ENCODE assay signal across 8 mouse cellular contexts in the genomic region with DNA sequence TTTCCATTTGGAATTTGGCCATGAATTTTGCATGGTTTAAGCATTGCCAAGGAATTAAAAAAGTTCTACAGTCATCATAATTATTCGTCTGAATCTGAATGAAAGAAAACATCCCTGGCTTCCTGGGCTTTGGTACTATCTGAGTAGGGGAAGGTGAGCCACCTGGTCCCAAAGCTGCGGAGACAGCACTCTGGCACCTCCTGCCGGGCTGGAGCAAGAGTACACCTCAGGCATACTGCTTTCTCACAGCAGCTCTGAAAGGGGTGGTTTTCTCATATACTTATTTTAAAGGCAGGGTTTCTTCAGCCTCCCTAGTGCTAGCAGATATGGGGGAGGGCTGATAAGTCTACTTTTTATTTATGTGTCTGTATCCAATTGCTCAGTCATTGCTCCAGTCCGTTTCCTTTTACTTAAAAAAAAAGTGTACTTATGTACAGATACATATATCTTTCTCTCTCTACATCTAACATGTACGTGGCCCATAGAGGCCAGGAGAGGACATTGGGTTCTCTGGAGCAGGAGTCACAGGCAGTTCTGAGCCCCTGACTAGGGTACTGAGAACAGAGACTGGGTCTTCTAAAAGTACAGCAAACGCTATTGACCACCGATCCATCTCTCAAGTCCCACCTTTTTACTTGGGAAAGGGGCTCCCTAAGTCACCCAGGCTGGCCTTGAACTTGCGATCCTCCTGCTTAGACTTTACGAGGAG. TPM values are rescaled to one million over a fixed set of nuclear protein-coding genes. Genes with fewer than 3 reads are reported as not detected.
DNase-seq lines count a peak whose midpoint lies in the region; ATAC-seq and TF ChIP-seq lines count a peak whose summit lies in the region.

No protein-coding gene starts in this region.

- peak overlapping the region; percentile 73 for H3K4me2 ChIP-seq in kidney, embryonic 14.5 days (replicated peaks; ENCODE audit: low read depth, low read length)

- H3K79me2 ChIP-seq in C2C12 (ENCODE audit: control insufficient read depth, insufficient read depth), result peaks cover 38% of the 10 kb centered on the region

- H3K79me3 ChIP-seq in C2C12 (ENCODE audit: low read depth), result peaks cover 32% of the 10 kb centered on the region

- H3K4me3 ChIP-seq in C2C12 (ENCODE audit: insufficient read depth, poor library complexity, severe bottlenecking), result peak overlapping the region; percentile 87
- peak overlapping the region; percentile 70 for H3K4me3 ChIP-seq in embryonic fibroblast, embryonic 13.5 days (ENCODE audit: insufficient read depth, low read length)
- peak overlapping the region; percentile 93 for H3K4me3 ChIP-seq in heart, embryonic 10.5 days
- H3K4me3 ChIP-seq in kidney, embryonic 14.5 days (ENCODE audit: low read length), result peak overlapping the region; percentile 88

- H3ac ChIP-seq in C2C12 (ENCODE audit: control insufficient read depth, insufficient read length, low read depth), result peak overlapping the region; percentile 86

- H3K27me3 ChIP-seq in C2C12 (ENCODE audit: control insufficient read depth, insufficient read depth, insufficient read length), result no peaks in the 10 kb centered on the region
- H3K27me3 ChIP-seq in heart, embryonic 10.5 days (ENCODE audit: insufficient read depth, poor library complexity, severe bottlenecking), result no peaks in the 10 kb centered on the region
- no peaks in the 10 kb centered on the region for H3K27me3 ChIP-seq in kidney, embryonic 14.5 days (ENCODE audit: control insufficient read depth, insufficient read depth, low read length)

- H3K9ac ChIP-seq in kidney, embryonic 14.5 days (ENCODE audit: low read depth, low read length), result peak overlapping the region; percentile 89

- peak overlapping the region; percentile 15; the same call in 1 of the 2 replicates for H3K27ac ChIP-seq in embryonic fibroblast, embryonic 13.5 days (ENCODE audit: insufficient read depth, low read length)
- H3K27ac ChIP-seq in heart, embryonic 10.5 days, result peak overlapping the region; percentile 97
- H3K27ac ChIP-seq in kidney, embryonic 14.5 days (ENCODE audit: low read depth, low read length), result peak overlapping the region; percentile 91

- peak; percentile 79 for ATAC-seq in kidney, embryonic 14.5 days (ENCODE audit: low FRiP score, low TSS enrichment)

- H3K36me3 ChIP-seq in C2C12 (ENCODE audit: control insufficient read depth, insufficient read depth), result peaks cover 27% of the 10 kb centered on the region
- H3K36me3 ChIP-seq in heart, embryonic 10.5 days, result peaks cover 28% of the 10 kb centered on the region
- peaks cover 28% of the 10 kb centered on the region for H3K36me3 ChIP-seq in kidney, embryonic 14.5 days (ENCODE audit: control insufficient read depth, insufficient read depth, low read length)

- peak; percentile 90 for DNase-seq in brain, adult 2 months (ENCODE audit: low read depth, low spot score)
- peak; percentile 94 for DNase-seq in heart, embryonic 10.5 days (ENCODE audit: low spot score)
- DNase-seq in liver, result peak; percentile 91
- peak; percentile 34 to 60 for DNase-seq in monocyte, adult 2 months (ENCODE audit: low read depth in 1 of 2, low spot score in 2 of 2)
- DNase-seq in spleen, postnatal 14 days (ENCODE audit: low spot score in 2 of 2), result peak; percentile 72 to 78

- H3K9me3 ChIP-seq in heart, embryonic 10.5 days, result no peaks in the 10 kb centered on the region
- H3K9me3 ChIP-seq in kidney, embryonic 14.5 days (ENCODE audit: control insufficient read depth, low read length), result no peaks in the 10 kb centered on the region

- peak; percentile 89 for TF ChIP-seq CTCF in C2C12 (IDR thresholded peaks at IDR 0.05; ENCODE audit: control insufficient read depth, insufficient read depth, insufficient read length)
- peak; percentile 92 for TF ChIP-seq CTCF in embryonic fibroblast, embryonic 13.5 days (IDR thresholded peaks at IDR 0.05; ENCODE audit: borderline replicate concordance, insufficient read depth, low read length)

- TF ChIP-seq POLR2A in embryonic fibroblast, embryonic 13.5 days (IDR thresholded peaks at IDR 0.05; ENCODE audit: low read depth, low read length), result no peak; the same call in 1 of the 2 replicates

- no peaks in the 10 kb centered on the region for H3K4me1 ChIP-seq in embryonic fibroblast, embryonic 13.5 days (ENCODE audit: control insufficient read depth, insufficient read depth, low read length)
- peaks cover 25% of the 10 kb centered on the region for H3K4me1 ChIP-seq in heart, embryonic 10.5 days
- H3K4me1 ChIP-seq in kidney, embryonic 14.5 days (ENCODE audit: control insufficient read depth, insufficient read depth, low read length), result peaks cover 13% of the 10 kb centered on the region

- under 1% methylated on average over 9 of the region's 9 CpGs for WGBS in heart, embryonic 10.5 days
- WGBS in kidney, embryonic 14.5 days, result under 1% methylated on average over 9 of the region's 9 CpGs

TF ChIP-seq in C2C12, 6 proteins besides CTCF, POLR2A, EP300 and RAD21:
- TF ChIP-seq MYOD1 (IDR thresholded peaks at IDR 0.05; ENCODE audit: control insufficient read depth, insufficient read length, low read depth) (no peak), CEBPB (IDR thresholded peaks at IDR 0.05; ENCODE audit: low read depth) (no peak), MAX (IDR thresholded peaks at IDR 0.05) (peak; percentile 49), FOSL1 (IDR thresholded peaks at IDR 0.05; ENCODE audit: insufficient read depth, low read length, poor library complexity, severe bottlenecking) (no peak)
TF ChIP-seq in C2C12: peak in this region for 1.

RNA-seq across cellular contexts. Expression of a gene that starts 0.7 kb away (rescaled TPM):
- 200 TPM for polyA plus RNA-seq in C2C12 (2012; fragmentation: generic; extraction: Trizol)
- 35.8 and 45.6 TPM in 2 replicates for polyA plus RNA-seq in embryonic fibroblast, embryonic 13.5 days (2011; ENCODE audit: insufficient read length, low read depth, missing spikeins)
- polyA plus RNA-seq in heart, embryonic 10.5 days (2016; fragmentation: Nextera tagmentation; extraction: Ambion mirVana), result 161 and 195 TPM in 2 replicates
- 133 and 188 TPM in 2 replicates for polyA plus RNA-seq in kidney, embryonic 14.5 days (2014; fragmentation: Nextera tagmentation; extraction: Ambion mirVana)

RNA-seq across cellular contexts. Expression of a gene that starts 15.3 kb away (rescaled TPM):
- polyA plus RNA-seq in C2C12 (2012; fragmentation: generic; extraction: Trizol), result 248 TPM
- polyA plus RNA-seq in embryonic fibroblast, embryonic 13.5 days (2011; ENCODE audit: insufficient read length, low read depth, missing spikeins), result 159 and 170 TPM in 2 replicates
- polyA plus RNA-seq in heart, embryonic 10.5 days (2016; fragmentation: Nextera tagmentation; extraction: Ambion mirVana), result 19.9 and 28.3 TPM in 2 replicates
- polyA plus RNA-seq in kidney, embryonic 14.5 days (2014; fragmentation: Nextera tagmentation; extraction: Ambion mirVana), result 12.5 and 15.0 TPM in 2 replicates

Comparison
In these comparisons a context has a peak if more than half of its experiments do, and no peak if none do; other contexts are left out.
1. Peak in every context shown above with its lines: DNase-seq, ATAC-seq, H3K4me3 ChIP-seq and H3K27ac ChIP-seq.
2. H3K27ac ChIP-seq: peak in every context shown above with its lines; median percentile 97 in heart, embryonic 10.5 days; 91 in kidney, embryonic 14.5 days; 15 in embryonic fibroblast, embryonic 13.5 days.